Mouse (Mus musculus): Measurements from ENCODE around the gene Map7d1.

GRCm38 (mm10) chr4:126237721-126238242 is 18.4 kb downstream of the Map7d1 start:
- TF ChIP-seq POLR2A (IDR thresholded peaks at IDR 0.05; ENCODE audit: control insufficient read depth, low read depth, low read length) (no peak), CTCF (IDR thresholded peaks at IDR 0.05; ENCODE audit: control insufficient read depth, insufficient read depth, insufficient replicate concordance, low read depth, low read length) (no peak)

Measured in testis, adult 2 months (tissue).